Mouse (Mus musculus) CH12.LX (cell line): ENCODE measurements around the gene Gas6. TPM values are rescaled to one million over a fixed set of nuclear protein-coding genes. Genes with fewer than 3 reads are reported as not detected.

Source experiments
- DNase-seq: peaks from one replicate; pipeline ENCODE4 v3.0.0-alpha.2; 2013; ENCODE audit errors: extremely low read depth
- H3K27ac ChIP-seq: 2 replicates; pipeline ENCODE4 v1.5.1; 2012; ENCODE audit warnings: low read depth, mild to moderate bottlenecking, control low read depth, moderate library complexity; ENCODE audit not compliant: insufficient read depth
- H3K27me3 ChIP-seq: replicated peaks from 2 replicates; pipeline ENCODE3; 2012; ENCODE audit warnings: inconsistent platforms
- H3K36me3 ChIP-seq, 2 experiments: replicated peaks in 1 of 2; 2 replicates each; pipeline versions ENCODE3 to v1.6.1; 2012; ENCODE audit warnings: inconsistent platforms in 1 of 2, low read length in 1 of 2, mild to moderate bottlenecking in 1 of 2, mixed read lengths in 1 of 2, moderate library complexity in 1 of 2; ENCODE audit not compliant: control insufficient read depth in 1 of 2, insufficient read depth in 1 of 2
- H3K4me1 ChIP-seq, 2 experiments: 2 replicates each; pipeline ENCODE4 v1.6.1; 2012; ENCODE audit warnings: inconsistent platforms in 1 of 2, moderate library complexity in 1 of 2; ENCODE audit not compliant: insufficient read depth in 2 of 2, control insufficient read depth in 1 of 2
- H3K4me2 ChIP-seq: 2 replicates; pipeline ENCODE4 v1.6.1; 2012; ENCODE audit warnings: low read depth, mild to moderate bottlenecking, control low read depth; ENCODE audit not compliant: poor library complexity, insufficient read depth, severe bottlenecking
- H3K4me3 ChIP-seq, 3 experiments: fragments of 150-350 bp in 1 of 3; sonication (generic) in 1 of 3; replicated peaks in 1 of 3; 2 replicates each; pipeline versions ENCODE3 to v1.5.1; 2011 to 2012; ENCODE audit warnings: low read depth in 2 of 3, low read length in 2 of 3, mild to moderate bottlenecking in 2 of 3, moderate library complexity in 2 of 3, control low read depth in 1 of 3, improper control_type of control experiment in 1 of 3, inconsistent platforms in 1 of 3, mixed read lengths in 1 of 3; ENCODE audit not compliant: poor library complexity in 1 of 3
- H3K79me2 ChIP-seq: replicated peaks from 2 replicates; pipeline ENCODE4 v1.6.1; 2012; ENCODE audit warnings: mild to moderate bottlenecking, moderate library complexity; ENCODE audit not compliant: control insufficient read depth, poor library complexity, insufficient read depth, severe bottlenecking; ENCODE audit errors: extremely low read depth
- H3K9ac ChIP-seq: 2 replicates; pipeline ENCODE4 v1.6.1; 2012; ENCODE audit warnings: low read depth, mild to moderate bottlenecking, control low read depth, moderate library complexity; ENCODE audit not compliant: insufficient read depth
- H3K9me3 ChIP-seq: replicated peaks from 2 replicates; pipeline ENCODE3; 2012; ENCODE audit warnings: low read length, inconsistent platforms, mixed read lengths
- BHLHE40 ChIP-seq: IDR thresholded peaks from 2 replicates; pipeline ENCODE4 v1.6.1; 2011; ENCODE audit warnings: mild to moderate bottlenecking, low read depth, low read length, improper control_type of control experiment
- CTCF ChIP-seq, 2 experiments: IDR thresholded peaks in 1 of 2; conservative IDR thresholded peaks in 1 of 2; 2 replicates each; pipeline ENCODE4 v1.5.1; 2011 to 2012; ENCODE audit warnings: low read depth in 2 of 2, low read length in 2 of 2, improper control_type of control experiment in 1 of 2, inconsistent platforms in 1 of 2, mild to moderate bottlenecking in 1 of 2, moderate library complexity in 1 of 2
- ELF1 ChIP-seq: IDR thresholded peaks from 2 replicates; pipeline ENCODE4 v1.6.1; 2014; ENCODE audit warnings: low read depth, mild to moderate bottlenecking, inconsistent platforms, low read length, improper control_type of control experiment
- ETS1 ChIP-seq: conservative IDR thresholded peaks from 2 replicates; pipeline ENCODE4 v1.6.1; 2012; ENCODE audit warnings: low read depth, mild to moderate bottlenecking, inconsistent platforms, low read length, improper control_type of control experiment, moderate library complexity
- HCFC1 ChIP-seq: IDR thresholded peaks from 2 replicates; pipeline ENCODE4 v1.6.1; 2012; ENCODE audit warnings: low read depth, mild to moderate bottlenecking, inconsistent platforms, low read length, improper control_type of control experiment
- IRF4 ChIP-seq: IDR thresholded peaks from 2 replicates; pipeline ENCODE4 v1.6.1; 2014; ENCODE audit warnings: low read depth, mild to moderate bottlenecking, inconsistent platforms, low read length, improper control_type of control experiment
- KAT2A ChIP-seq: IDR thresholded peaks from 2 replicates; pipeline ENCODE4 v1.6.1; 2012; ENCODE audit warnings: low read length, improper control_type of control experiment, inconsistent platforms; ENCODE audit not compliant: insufficient replicate concordance
- MAFK ChIP-seq: IDR thresholded peaks from 2 replicates; pipeline ENCODE4 v1.6.1; 2011; ENCODE audit warnings: low read length, improper control_type of control experiment; ENCODE audit not compliant: insufficient replicate concordance
- MEF2A ChIP-seq: IDR thresholded peaks from 2 replicates; pipeline ENCODE4 v1.6.1; 2014; ENCODE audit warnings: low read depth, mild to moderate bottlenecking, inconsistent platforms, low read length, improper control_type of control experiment, borderline replicate concordance
- MXI1 ChIP-seq: IDR thresholded peaks from 2 replicates; pipeline ENCODE4 v1.6.1; 2011; ENCODE audit warnings: mild to moderate bottlenecking, low read depth, low read length, improper control_type of control experiment
- MYC ChIP-seq: IDR thresholded peaks from 2 replicates; pipeline ENCODE4 v1.6.1; 2011; ENCODE audit warnings: low read depth, mild to moderate bottlenecking, improper control_type of control experiment, low read length
- NRF1 ChIP-seq: IDR thresholded peaks from 2 replicates; pipeline ENCODE4 v1.6.1; 2014; ENCODE audit warnings: low read depth, mild to moderate bottlenecking, inconsistent platforms, low read length, improper control_type of control experiment, moderate library complexity
- PAX5 ChIP-seq: IDR thresholded peaks from 2 replicates; pipeline ENCODE4 v1.6.1; 2012; ENCODE audit warnings: low read length, inconsistent platforms, mixed read lengths
- POLR2A ChIP-seq: IDR thresholded peaks from 2 replicates; pipeline ENCODE4 v1.6.1; 2011; ENCODE audit warnings: low read depth, mild to moderate bottlenecking, improper control_type of control experiment, low read length
- POLR2AphosphoS2 ChIP-seq: IDR thresholded peaks from 2 replicates; pipeline ENCODE4 v1.6.1; 2011; ENCODE audit warnings: low read depth, low read length, improper control_type of control experiment
- RAD21 ChIP-seq: IDR thresholded peaks from 2 replicates; pipeline ENCODE4 v1.6.1; 2011; ENCODE audit warnings: low read depth, mild to moderate bottlenecking, low read length, improper control_type of control experiment, moderate library complexity
- SMC3 ChIP-seq: IDR thresholded peaks from 2 replicates; pipeline ENCODE4 v1.6.1; 2011; ENCODE audit warnings: low read depth, low read length, improper control_type of control experiment
- TBP ChIP-seq: conservative IDR thresholded peaks from 2 replicates; pipeline ENCODE4 v1.6.1; 2011; ENCODE audit warnings: low read depth, low read length, improper control_type of control experiment
- TCF12 ChIP-seq: IDR thresholded peaks from 2 replicates; pipeline ENCODE4 v1.6.1; 2014; ENCODE audit warnings: low read depth, mild to moderate bottlenecking, inconsistent platforms, low read length, improper control_type of control experiment
- UBTF ChIP-seq: IDR thresholded peaks from 2 replicates; pipeline ENCODE4 v1.6.1; 2012; ENCODE audit warnings: low read depth, mild to moderate bottlenecking, inconsistent platforms, low read length, improper control_type of control experiment, moderate library complexity
- USF1 ChIP-seq: IDR thresholded peaks from 2 replicates; pipeline ENCODE4 v1.6.1; 2014; ENCODE audit warnings: low read depth, mild to moderate bottlenecking, inconsistent platforms, low read length, improper control_type of control experiment
- ZKSCAN1 ChIP-seq: IDR thresholded peaks from 2 replicates; pipeline ENCODE4 v1.6.1; 2012; ENCODE audit warnings: low read depth, inconsistent platforms, low read length, improper control_type of control experiment, borderline replicate concordance
- ZMIZ1 ChIP-seq: IDR thresholded peaks from 2 replicates; pipeline ENCODE4 v1.6.1; 2012; ENCODE audit warnings: low read depth, mild to moderate bottlenecking, inconsistent platforms, low read length, improper control_type of control experiment
- ZNF384 ChIP-seq: IDR thresholded peaks from 2 replicates; pipeline ENCODE4 v1.6.1; 2012; ENCODE audit warnings: low read depth, low read length, improper control_type of control experiment, inconsistent platforms
- dilution Hi-C: fragments of 300-500 bp; cut with MboI; formaldehyde crosslinking; loops from 2 replicates; pipeline ENCODE4 v1.14.3; 2020; ENCODE audit warnings: low sequenced_read_pairs; ENCODE audit not compliant: extremely low pct_unique_long_range_greater_than_20kb, extremely low pct_ligation_motif_present
- in situ Hi-C: fragments of 300-500 bp; cut with MboI; formaldehyde crosslinking; loops from 3 replicates; pipeline ENCODE4 v1.14.3; 2019; ENCODE audit warnings: low sequenced_read_pairs, low pct_ligation_motif_present, low pct_unique_long_range_greater_than_20kb, mixed read lengths
- polyA plus RNA-seq: library from polyadenylated mRNA; unstranded; fragments of >175 nt; gene quantifications from 2 replicates; pipeline ENCODE4 v1.2.1, GENCODE M21; 2012; ENCODE audit warnings: low read depth; ENCODE audit not compliant: insufficient read length
- total RNA-seq, 2 experiments: library from RNA; depleted of rRNA; stranded (reverse); fragments of 300-350 nt in 1 of 2; fragments of >200 nt in 1 of 2; gene quantifications; 2 replicates each; pipeline ENCODE4 v1.2.3; 2012 to 2014

The Gas6 gene
- total and polyA plus RNA-seq, 3 experiments = not detected

DNA sequence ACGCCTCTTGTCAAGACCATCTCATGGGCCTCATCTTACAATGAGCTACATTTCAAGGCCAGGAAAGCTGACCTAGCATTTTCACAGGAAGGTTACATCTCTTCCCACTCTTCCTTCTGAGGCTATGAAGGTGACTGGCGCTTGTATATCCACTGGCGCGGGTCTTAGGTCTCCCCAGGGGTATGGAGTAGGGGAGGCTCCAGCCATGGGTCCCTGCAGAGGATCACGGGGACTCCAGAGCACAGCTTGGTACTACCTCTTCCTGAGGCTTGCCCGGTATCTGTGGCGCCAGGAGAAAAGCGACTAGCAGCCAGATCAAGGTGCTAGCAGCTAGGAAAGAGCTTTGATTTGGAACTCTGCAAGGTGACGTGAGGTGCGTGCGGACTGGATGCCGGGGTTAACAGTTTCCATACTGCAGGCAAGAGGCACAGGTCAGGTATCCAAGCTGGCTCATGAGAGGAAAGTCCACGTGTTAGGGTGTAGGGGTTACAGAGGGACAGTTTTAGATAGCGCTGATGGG, 2.7 kb downstream of the Gas6 start:
- dilution Hi-C loops = no loop called here
- H3K4me3 ChIP-seq = no peak overlapping the region
- H3K27me3 ChIP-seq = peaks cover 38% of the 10 kb centered on the region
- H3K9me3 ChIP-seq = peaks cover 9% of the 10 kb centered on the region
- no peak overlapping the region for H3K4me2 ChIP-seq
- DNase-seq = no peak
- H3K4me1 ChIP-seq = peaks cover 0 to 9% of the 10 kb centered on the region in 2 experiments; a peak in 2 of 4 replicates
- no peak overlapping the region for H3K9ac ChIP-seq
- TF ChIP-seq ZMIZ1 (no peak), ETS1 (no peak), MYC (no peak), MAFK (no peak), POLR2AphosphoS2 (no peak), MXI1 (no peak), RAD21 (no peak), SMC3 (no peak), TBP (no peak), ELF1 (no peak), TCF12 (no peak), POLR2A (no peak)
- TF ChIP-seq, all 38 proteins: peak for 0
- Histone ChIP-seq H3K36me3 (no peaks in the 10 kb centered on the region), H3K79me2 (no peaks in the 10 kb centered on the region), H3K27ac (no peak overlapping the region)
- in situ Hi-C loops = no loop called here

DNA sequence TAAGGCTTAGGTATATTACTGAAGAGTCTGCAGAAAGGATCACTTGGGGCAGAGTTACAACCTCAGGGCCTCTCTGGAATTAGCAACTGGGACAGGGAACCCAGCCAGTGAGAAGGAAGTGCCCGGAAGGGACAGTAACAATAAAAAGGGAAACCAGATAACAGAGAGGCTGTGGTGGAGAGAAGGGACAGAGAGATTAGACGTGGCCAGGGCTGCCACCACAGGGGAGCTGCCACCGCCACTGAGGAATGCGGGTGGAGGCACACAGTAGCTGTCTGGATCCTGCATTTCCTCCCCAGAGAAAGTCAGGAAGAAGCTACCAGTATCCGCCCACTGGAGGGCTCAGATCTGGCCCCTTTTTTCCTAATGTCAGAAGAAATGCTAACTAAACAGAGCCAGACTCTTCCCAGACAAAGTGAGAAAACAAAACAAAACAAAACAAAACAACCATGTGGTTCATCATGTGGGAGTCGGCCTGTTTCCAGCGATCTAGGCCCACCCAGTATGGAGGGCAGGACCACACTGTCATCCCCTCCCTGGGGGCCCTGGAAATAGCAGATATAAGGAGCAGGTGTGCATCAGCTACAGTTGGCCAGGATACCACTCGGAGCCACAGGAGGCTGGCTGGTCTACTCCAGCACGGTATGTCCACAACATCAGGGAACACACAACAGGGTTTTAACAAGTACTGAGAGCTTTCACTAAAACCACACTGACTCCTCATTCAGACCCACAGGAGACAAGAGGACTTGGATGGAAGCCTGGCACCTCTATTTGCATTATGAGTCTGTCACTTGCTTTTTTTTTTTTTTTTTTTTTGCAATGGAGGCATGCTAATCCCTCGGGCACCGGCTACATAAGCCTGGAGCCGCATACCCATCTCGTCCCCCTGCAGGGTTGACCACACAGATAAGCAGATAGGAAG, 4.0 kb downstream of the Gas6 start:
- no peaks in the 10 kb centered on the region for H3K79me2 ChIP-seq
- H3K36me3 ChIP-seq = no peaks in the 10 kb centered on the region
- peaks cover 9% of the 10 kb centered on the region for H3K9me3 ChIP-seq
- no peak overlapping the region for H3K27ac ChIP-seq
- dilution Hi-C loops (no loop called here), in situ Hi-C loops (no loop called here)
- no peak overlapping the region for H3K9ac ChIP-seq
- H3K27me3 ChIP-seq = peaks cover 41% of the 10 kb centered on the region
- H3K4me1 ChIP-seq = peaks cover 0 to 9% of the 10 kb centered on the region in 2 experiments; a peak in 2 of 4 replicates
- TF ChIP-seq POLR2A (no peak), MXI1 (no peak), HCFC1 (no peak), USF1 (no peak), PAX5 (no peak), KAT2A (no peak), IRF4 (no peak), ELF1 (no peak), MAFK (no peak), ZKSCAN1 (no peak), ZNF384 (no peak), CTCF (conservative IDR thresholded peaks at IDR 0.05 in 1 of 2, IDR thresholded peaks at IDR 0.05 in 1 of 2; ENCODE audit: low read depth in 2 of 2, low read length in 2 of 2) (no peak), ETS1 (no peak), TBP (no peak), NRF1 (no peak), BHLHE40 (no peak), UBTF (no peak), MEF2A (no peak)
- DNase-seq = no peak
- no peak overlapping the region for H3K4me2 ChIP-seq
- no peak overlapping the region for H3K4me3 ChIP-seq
